Mouse (Mus musculus): ENCODE measurements at regions not wholly inside any gene's neighbourhood (a gene's known extent, or its start where the extent isn't known, plus 50 kb on each side); places are given as distances from the start of the nearest gene placed in this dataset.

DNA sequence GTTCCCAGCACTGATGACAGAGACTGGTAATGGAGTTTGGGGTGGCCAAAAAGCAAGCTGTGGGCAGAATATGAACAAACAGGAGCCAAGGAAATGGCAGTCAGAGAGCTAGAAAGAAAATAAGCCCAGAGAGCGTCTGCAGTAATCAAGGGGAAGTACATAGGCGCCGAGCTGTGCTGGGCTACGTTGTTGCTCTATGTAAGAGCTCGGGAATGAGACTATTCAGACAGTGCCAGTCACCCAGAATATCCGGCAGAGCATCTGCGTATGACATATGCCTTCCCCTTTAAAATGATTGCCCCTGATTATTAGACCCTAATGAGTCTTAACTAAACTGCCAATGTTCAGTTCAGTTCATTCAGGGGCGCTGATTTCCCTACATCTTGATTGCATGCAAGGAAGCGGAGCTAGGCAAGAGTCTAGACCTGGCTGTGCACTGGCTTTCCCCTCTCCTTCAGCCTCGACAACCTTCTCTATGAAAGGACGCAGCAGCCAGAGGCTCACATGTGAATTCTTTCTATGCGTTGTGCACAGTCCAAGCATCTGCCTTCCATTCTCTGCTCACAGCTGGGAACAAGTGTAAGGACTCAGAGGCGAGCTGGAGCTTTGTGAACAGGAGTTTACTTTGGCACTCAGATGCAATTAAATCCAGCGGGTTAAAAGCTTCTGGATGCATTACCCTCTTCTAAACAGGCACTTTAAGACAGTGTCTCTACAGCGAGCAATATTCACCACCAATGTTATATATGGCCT, 125.7 kb upstream of the Gdf10 start:
- DNase-seq = no peak

DNA sequence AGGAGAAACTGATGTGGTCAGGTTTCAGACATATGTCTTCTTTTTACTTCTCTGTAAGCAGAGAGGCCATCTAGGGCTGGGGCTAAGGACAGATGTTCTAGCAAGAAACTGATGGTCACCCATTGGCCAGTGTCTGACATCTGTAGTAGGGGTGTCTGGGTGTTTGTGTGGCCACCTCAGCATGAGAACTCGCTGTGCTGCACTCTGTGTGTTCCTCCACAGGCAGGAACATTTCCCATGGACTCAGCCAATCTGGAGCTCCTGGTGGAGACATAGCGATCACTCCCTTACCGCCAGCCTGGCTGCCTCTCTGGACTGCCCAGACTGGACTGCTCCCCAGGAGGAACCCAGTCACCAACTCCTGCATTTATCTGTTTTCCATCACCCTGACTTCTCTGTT, 119.1 kb upstream of the Gdf10 start:
- no peak for DNase-seq

DNA sequence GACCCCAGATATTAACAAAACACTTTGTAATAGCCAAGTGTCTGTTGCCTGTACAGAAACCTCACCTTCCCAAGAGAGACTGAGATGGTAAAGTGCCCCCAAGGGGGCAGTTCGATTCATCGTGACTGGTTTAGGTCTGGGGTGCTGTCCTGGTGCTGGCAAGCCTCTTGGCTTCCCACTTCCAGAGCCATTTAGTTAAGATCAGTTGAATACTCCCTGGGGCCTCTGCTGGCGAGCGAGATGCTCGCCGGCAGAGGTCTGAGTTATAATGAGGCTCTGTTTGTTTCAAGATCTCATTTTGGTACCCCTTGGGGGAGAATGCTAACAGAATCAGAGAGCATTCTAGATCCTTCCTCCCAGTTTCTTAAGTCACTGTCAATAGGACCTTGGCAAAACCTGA, 118.7 kb upstream of the Gdf10 start:
- no peak for DNase-seq

DNA sequence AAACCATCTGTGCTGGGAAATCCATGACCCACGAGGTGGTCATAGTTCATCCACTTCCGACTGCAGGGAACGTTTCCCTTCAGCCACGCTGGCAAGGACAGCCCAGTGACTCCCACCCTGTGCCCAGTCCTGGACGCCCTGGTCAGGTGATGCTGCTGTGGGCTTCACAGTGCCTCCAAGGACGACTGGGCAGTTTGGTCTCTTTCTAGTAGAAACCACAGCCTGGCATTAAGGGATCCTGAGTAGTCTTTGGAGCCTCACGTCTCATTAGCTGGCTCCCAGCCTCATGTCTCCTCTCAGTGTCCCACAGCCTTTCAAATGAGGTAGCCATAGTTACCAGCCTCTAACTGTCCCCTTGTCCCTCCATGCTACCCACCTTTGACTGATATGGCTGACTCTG, 116.2 kb upstream of the Gdf10 start:
- no peak for DNase-seq

DNA sequence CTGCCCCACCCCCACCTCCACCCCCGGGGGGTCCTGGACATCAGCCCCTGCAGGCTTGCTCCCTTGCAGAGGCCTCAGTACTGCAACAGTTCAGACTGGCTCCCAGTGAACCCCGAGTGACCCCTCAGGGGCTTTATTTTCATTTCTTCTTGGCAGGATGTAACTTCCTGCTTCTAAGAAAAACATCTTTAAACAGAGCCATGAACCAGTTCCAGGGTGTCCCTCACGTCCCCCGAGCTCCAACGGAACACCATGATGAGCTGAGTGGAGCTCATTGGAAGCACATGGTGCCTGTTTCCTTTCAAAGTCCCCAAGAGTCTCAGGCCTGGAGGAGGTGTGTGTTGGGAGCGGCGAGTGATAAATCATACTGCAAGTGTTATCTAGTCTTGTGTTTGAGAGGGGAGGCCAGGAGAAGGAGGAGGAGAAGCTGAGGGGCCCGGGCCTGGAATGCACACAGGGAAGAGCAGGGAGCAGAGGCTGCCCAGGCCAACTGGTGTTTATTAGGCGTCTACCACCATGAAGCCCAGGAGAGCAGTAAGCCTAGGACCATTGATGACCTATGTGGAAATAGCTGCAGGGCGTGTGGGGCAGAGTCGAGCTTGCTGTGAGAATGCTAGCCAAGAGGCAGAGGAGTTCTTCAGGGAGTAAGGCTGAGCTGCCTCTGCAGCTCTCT, 114.7 kb upstream of the Gdf10 start:
- peak; percentile 39 to 60 for DNase-seq

DNA sequence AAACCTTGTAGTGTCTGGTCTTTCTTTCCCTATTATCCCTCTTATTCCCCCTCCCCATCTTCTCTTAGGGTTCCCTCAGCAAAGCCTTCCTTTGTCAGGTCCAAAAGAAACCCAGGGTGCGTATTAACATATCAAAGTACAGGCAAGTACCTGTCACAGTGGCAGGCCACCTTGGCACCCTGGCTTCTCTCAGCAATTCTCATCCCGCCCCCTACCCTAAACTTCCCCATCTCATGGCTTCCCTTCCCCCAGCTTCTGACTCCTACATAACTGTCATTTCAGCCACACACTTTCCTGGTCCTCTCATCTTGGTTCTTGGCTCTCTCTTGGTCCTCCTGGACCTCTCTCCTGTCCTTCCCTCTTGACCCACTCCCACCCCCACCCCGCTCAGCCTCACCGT, 112.8 kb upstream of the Gdf10 start:
- no peak for DNase-seq

DNA sequence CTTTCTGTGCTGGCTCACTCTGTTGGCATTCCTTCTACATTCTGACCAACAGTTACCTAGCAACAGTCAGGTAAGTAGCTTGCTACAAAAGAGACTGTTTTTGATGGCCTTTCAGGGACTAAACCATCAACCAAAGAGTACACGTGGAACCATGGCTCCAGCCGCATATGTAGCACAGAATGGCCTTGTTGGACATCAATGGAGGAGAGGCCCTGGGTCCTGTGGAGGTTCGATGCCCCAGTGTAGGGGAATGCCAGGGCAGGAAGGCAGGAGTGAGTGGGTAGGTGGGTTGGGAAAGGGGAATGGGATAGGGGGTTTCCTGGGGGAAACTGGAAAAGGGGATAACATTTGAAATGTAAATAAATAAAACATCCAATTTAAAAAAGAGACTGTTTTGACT, 112.1 kb upstream of the Gdf10 start:
- DNase-seq = no peak

DNA sequence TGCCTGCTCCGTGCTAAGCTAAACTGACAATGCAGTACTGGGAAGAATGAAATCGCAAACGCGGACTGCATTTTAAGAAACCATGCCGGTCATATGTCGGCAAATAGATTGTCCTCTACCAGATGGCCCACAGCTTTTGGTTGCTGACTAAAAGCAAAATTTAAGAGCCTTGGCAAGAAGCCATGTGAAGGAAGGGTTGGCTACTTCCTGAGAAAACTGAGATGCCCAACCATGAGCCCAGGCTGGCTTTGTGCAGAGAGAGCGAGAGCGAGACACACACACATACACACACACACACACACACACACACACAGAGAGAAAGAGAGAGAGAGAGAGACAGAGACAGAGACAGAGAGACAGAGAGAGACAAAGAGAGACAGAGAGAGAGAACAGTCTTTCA, 111.1 kb upstream of the Gdf10 start:
- DNase-seq = no peak

DNA sequence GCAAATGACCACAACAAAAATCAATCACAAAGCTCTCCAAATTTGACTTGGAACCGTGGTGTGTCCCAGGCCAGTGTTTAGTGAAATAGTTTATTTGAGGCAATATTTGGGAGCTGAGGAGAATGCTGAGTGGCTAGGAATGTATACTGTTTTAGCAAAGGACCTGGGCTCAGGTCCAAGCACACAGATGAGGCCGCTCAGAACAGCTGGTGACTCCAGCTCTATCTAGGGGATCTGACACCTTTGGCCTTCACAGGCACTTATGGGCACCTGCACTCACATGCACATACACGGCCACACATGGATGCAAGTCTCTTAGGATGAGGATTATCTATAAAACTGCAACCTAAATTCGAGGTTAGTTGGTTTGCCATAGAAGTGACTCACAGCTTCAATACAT, 110.6 kb upstream of the Gdf10 start:
- no peak for DNase-seq

DNA sequence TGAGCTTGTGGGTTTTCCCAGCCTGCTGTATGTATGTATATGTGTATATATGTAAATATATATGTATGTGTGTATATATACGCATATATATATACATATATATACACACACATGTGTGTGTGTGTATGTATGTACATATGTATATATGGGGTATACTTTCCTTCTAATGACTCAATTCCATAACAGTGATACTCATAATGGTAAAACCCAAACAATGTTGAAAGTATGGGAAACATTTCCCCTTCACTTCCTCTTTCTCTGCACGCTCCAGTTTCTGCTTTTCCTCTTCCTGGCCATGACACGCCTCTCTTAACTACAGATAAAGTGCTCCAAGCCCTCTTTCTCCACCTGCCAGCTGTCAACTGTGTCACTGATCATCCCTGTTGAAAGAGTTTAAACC, 110.1 kb upstream of the Gdf10 start:
- no peak for DNase-seq

DNA sequence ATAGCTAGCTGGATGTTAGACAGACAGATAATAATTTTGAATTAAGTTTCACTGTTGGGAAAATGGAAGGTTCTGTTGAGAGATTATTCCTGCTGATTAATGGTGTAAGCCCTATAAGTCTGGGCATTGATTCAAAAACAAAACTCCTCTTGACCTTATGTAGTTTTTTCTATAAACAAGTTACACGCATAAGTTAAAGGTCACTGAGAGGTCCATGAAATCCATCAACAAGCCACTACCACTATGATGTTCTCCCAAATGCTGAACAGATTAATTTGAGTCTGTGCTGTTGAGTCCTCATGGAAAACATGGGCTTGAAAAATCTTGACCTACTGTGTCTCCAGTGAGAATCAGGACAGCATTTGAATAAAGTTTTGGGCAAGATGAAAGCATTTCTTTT, 109.3 kb upstream of the Gdf10 start:
- DNase-seq = no peak

DNA sequence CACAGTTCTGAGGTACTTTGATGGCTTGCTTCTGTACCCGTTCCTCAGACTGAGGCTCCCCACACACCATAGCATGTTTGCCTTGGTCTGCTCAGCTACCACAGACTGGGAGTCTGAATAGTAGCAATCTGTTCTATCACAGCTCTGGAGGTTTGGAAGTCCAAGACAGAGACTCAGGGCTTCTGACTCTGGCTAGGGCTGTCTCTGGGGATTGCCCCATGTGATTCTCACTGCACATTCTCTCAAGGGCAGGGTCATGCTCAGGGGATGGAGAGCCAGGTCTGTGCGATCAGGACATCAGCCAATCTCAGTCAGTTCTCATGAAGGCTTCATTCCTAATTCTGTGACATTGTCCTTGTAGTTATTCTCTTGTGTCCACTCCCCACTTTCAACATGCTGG, 108.8 kb upstream of the Gdf10 start:
- no peak for DNase-seq

DNA sequence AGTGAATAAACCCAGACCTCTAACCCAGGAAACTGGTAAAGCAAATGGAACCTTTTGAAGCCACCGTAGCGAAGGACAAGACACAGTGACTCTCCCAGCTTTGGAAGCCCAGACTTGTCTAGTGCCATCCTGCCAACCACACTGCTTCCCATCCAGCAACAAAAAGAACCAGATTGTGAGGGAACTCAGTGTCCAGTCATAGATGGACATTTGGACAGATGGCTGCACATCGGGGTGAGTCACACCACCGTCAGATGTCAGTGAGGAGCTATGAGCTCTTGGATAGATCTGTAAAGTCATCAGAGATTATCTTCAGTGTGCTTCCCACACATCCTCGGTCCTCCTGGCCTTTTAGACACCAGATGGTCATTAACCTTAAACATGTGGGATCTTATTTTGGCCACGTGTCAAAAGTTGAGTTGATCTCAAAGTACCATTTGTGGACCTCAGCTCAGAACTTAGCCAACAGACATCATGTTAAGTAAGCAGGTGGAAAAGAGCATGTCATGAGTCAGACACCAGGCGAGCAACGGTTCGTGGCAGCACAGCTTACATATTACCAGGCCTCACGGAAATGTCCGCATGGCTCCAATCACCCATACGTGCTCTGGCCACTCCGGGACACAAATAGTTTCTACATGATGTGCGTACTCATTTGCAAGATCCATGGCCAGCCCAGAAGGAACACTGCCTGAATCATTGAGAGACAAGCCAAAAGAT, 102.7 kb upstream of the Gdf10 start:
- DNase-seq = no peak

DNA sequence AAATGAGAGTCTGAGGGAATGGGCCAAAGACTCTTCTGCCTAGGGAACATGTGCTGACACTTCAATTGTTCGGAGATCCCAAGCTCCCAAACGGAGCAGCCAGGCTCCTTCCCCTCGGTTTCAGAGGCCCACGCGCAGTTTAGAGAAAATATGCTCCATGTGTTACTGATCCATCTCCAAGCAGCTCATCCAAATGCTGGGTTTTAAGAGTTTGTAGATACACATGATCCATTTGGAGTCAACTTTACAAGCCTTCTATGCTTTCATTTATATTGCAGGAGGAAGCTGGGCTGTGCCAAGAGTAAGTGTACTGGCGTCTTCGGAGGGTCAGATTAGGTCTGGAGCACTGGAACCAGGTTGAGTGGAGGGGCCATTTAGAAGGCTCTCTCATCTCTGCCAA, 102.0 kb upstream of the Gdf10 start:
- no peak for DNase-seq

DNA sequence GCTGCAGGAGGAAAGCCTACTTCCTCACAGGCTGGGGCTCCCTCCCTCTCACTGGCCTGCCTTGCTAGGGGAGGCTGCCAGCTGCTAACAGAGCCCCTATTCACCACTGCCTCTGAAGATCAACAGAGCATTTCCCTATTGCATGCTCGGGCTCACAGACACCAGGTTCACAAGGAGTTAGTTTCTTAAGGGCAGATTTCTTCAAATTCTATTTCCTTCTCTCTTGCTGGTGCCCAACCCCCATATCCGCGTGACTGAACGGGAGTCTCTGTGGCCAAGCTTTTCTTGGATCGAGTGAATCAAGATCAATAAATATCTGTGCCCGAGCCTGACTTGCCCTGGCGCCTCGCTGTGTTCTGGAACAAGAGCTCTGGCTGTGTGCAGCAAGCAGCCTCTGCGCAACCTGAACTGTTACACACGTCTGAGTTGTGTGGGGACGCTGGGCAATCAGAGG, 98.9 kb upstream of the Gdf10 start:
- no peak for DNase-seq

DNA sequence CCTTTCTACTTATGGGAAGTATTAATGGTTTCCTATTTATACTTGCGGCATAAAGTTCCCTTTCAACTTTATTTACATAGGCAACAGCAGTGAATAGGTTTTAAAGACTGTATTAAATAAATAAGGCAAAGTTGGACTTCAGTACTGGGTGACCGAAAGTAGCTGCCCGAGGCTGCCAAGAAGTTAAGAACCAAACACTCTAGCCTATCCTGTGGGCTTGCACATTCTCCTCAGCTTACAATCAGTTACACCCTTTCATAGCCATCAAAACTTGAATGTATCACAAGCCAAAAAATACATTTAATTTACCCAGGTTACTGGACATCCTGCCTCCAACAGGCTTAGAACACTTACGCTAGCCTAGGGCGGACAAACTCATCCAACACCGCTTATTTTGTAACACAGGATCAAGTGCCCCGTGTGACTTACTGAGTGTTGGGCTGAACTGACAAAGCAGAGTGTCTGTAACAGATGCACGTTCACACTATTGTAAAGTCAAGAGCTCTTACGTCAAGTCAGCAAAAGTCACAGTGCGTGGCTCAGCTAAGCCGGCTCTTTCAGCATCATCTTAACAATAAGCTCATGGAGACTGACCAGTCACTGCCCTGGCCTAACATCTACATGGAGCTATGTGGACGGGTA, 97.3 kb upstream of the Gdf10 start:
- DNase-seq = no peak

DNA sequence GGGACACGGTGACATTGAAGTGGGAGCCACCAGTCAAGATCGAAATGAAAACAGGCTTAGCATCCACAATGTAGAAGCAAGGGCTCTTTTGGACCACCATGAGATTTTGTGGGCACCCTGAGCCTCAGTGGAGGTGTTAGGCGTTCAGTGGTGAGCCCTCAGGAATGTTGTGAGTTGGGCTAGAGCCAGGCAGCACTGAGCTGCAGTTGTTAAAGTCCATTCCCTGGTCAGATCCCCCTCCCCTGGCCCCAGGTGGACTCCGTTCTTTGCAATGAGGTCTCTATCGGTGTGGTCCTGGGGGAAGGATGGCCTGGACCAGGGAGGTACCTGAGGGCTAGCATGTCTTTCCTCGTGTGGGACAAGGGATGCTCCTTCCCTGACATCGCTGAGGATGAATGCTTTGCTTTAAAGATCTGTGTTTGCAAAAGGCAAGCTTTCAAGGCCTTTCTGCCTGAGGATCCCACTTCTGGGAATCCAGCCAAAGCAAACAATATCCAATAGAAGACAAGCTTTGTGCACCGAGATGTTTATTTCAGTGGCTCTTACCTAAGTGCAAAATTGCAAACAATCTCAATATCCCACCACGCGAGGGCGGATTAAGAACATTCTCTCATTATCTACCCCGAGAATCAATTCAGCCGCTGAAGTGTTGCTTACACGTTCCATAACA, 90.6 kb upstream of the Gdf10 start:
- DNase-seq = no peak

DNA sequence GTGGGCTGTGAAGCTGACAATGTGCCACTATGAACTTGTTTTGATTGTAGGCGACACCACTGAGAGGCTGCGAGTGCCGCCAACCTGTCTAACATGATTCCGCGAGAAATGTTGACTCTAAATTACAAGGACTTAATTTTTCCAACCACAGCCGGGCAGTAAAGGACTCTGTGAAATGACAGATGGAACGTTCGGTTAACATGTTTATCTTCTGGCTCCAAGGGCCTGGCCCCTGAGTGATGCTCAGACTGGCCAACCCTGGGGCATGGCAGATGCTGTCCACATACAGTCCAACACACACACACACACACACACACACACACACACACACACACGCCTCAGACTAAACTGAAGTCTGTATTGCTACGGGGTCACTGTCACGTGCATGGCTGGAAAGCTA, 87.0 kb upstream of the Gdf10 start:
- no peak for DNase-seq

DNA sequence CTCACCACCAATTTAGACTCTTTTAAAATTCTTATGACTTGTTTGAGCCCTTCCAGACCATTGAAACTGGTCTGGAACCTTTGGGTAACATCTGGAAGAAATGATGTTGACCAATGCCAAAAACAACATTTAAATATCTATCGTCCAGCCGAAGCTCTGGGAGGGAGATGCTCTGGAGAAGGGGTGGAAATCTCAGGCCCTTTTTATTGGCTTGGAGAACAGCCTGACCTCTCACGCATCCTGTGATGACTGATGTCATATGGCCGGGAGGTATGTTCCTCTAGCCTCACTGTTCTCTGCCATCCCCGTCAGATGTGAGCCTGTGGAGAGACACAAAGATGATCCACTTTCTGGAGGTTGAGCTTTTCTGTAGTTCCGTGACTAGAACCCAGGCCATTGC, 81.6 kb upstream of the Gdf10 start:
- no peak for DNase-seq

DNA sequence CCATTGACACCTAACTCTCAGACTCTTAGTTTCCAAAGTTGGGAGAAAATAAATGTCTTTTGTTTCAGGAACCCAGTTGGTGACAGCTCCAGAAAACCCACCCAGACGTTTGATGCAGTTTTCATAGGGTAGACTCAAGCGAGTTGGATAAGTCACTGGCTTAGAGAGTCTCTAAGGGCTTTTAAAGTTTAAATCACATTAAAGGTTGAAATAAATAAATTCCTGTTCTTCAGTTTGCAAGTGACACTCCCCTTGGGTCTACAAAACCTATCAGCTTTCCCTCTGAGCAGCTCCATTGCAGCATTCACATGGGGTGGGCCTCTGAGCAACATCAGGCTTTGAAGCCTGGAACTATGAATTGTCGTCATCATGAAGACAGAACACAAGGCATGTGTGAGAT, 69.9 kb upstream of the Gdf10 start:
- DNase-seq = no peak

DNA sequence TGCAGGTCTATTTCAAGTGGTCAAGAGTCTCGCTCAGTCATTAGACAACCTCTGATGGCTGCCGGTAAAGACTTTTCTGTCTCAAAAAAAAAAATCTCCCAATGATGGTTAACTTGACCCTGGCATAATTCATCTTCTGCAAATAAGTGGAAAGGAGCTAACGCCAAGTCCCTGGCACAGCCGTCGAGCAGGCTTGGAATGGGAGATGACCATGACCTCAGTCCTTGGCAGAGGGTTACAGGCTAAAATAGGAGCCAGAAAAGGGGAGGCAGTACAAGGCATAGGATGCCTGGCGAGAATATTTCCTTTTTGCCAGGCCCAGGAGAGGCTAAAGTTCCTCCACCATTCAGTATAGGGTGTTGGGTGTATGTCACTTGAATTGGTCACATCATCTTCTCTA, 69.2 kb upstream of the Gdf10 start:
- DNase-seq = no peak

DNA sequence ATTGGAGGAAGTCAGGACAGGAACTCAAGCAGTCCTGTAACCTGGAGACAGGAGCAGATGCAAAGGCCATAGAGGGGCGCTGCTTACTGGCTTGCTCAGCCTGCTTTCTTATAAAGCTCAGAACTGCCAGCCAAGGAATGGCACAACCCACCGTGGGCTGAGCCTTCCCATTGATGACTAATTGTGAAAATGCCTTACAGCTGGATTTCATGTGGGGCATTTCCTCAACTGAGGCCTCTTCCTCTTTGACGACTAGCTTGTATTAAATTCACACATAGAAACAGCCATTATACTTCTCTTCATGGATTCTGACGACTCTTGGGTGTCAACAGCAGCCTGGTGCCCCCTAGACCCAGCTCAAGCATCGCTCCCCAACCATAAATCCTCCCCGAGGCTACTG, 66.4 kb upstream of the Gdf10 start:
- no peak for DNase-seq

DNA sequence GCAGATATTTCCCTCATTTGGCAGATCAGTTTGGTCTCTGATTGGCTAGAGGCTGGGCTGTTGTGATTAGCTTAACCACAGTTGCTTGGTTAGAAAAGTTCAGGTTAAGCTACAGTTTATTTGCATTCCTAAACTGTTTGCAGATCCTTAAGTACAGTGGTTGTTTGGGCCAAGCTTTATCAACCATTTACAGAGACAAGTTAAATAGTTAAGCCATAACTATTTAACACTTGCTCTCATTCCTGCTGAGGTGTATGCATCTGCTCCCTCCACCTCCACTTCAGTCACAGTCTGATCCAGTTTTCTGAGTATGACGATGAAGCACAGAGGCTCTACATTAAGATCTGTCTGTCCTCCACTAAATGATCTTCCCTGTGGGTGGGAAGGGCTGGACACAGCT, 58.6 kb upstream of the Gdf10 start:
- DNase-seq = peak in 1 of 2 experiments; percentile 69
